ENCODE assay signal across 9 mouse cellular contexts in genomic region chr1:126656246-126656645, GRCm38 (mm10).
DNase-seq lines count a peak whose midpoint lies in the region; ATAC-seq and TF ChIP-seq lines count a peak whose summit lies in the region.
"Had no signal": no experiment of that assay in that cellular context is flagged by ENCODE, and none has a peak within 500 bp of the region (broad histone marks: within the 10 kb centered on the region; RNA-seq: fewer than 3 reads in every experiment).

No protein-coding gene starts in this region.

- ATAC-seq in midbrain, postnatal 0 days (ENCODE audit: low FRiP score): no peak
- no peak for ATAC-seq in midbrain, embryonic 13.5 days
- ATAC-seq in intestine, embryonic 15.5 days: no peak
- no peak for ATAC-seq in midbrain, embryonic 15.5 days (replicated peaks)
- ATAC-seq in megakaryocyte progenitor cell, adult 5-6 weeks (replicated peaks; ENCODE audit: poor library complexity): no peak

- no peak overlapping the region for H3K4me3 ChIP-seq in midbrain, postnatal 0 days (ENCODE audit: low read depth, low read length)
- no peak overlapping the region for H3K4me3 ChIP-seq in midbrain, embryonic 13.5 days (replicated peaks)
- no peak overlapping the region for H3K4me3 ChIP-seq in intestine, embryonic 15.5 days (replicated peaks)
- no peak overlapping the region for H3K4me3 ChIP-seq in midbrain, embryonic 15.5 days
- H3K4me3 ChIP-seq: megakaryocyte, embryonic 14.5 days had no signal

- WGBS in midbrain, postnatal 0 days: 53% methylated on average over 2 of the region's 2 CpGs
- WGBS in midbrain, embryonic 13.5 days: 62% methylated on average over 2 of the region's 2 CpGs
- 66% methylated on average over 2 of the region's 2 CpGs for WGBS in intestine, embryonic 15.5 days
- WGBS in midbrain, embryonic 15.5 days: 53% methylated on average over 2 of the region's 2 CpGs

- DNase-seq in midbrain, postnatal 0 days (ENCODE audit: low spot score): peak; percentile 15
- peak; percentile 6 to 20 for DNase-seq in frontal cortex, postnatal 25 days (ENCODE audit: low spot score in 2 of 2)
- peak; percentile 40 to 91 for DNase-seq in layer of hippocampus, postnatal 14 days (ENCODE audit: low spot score in 2 of 2)
- peak; percentile 71 for DNase-seq in skeletal muscle tissue, adult 2 months (ENCODE audit: low read depth, low spot score)

- no peak overlapping the region for H3K27ac ChIP-seq in midbrain, postnatal 0 days (ENCODE audit: low read depth, low read length)
- H3K27ac ChIP-seq in midbrain, embryonic 13.5 days: no peak overlapping the region
- no peak overlapping the region for H3K27ac ChIP-seq in intestine, embryonic 15.5 days
- no peak overlapping the region for H3K27ac ChIP-seq in midbrain, embryonic 15.5 days

- no peaks in the 10 kb centered on the region for H3K9me3 ChIP-seq in midbrain, postnatal 0 days (ENCODE audit: low read length)
- H3K9me3 ChIP-seq in midbrain, embryonic 13.5 days: no peaks in the 10 kb centered on the region
- H3K9me3 ChIP-seq in intestine, embryonic 15.5 days: no peaks in the 10 kb centered on the region
- H3K9me3 ChIP-seq in midbrain, embryonic 15.5 days: no peaks in the 10 kb centered on the region

- H3K4me2 ChIP-seq in midbrain, postnatal 0 days (ENCODE audit: low read depth, low read length, poor library complexity, severe bottlenecking): no peak overlapping the region
- no peak overlapping the region for H3K4me2 ChIP-seq in midbrain, embryonic 13.5 days (replicated peaks)
- H3K4me2 ChIP-seq in intestine, embryonic 15.5 days (replicated peaks): no peak overlapping the region
- H3K4me2 ChIP-seq in midbrain, embryonic 15.5 days: no peak overlapping the region

- H3K4me1 ChIP-seq in midbrain, postnatal 0 days (ENCODE audit: insufficient read depth, low read length): no peaks in the 10 kb centered on the region; the same call in 1 of the 2 replicates
- H3K4me1 ChIP-seq in midbrain, embryonic 13.5 days (replicated peaks): peaks cover 14% of the 10 kb centered on the region
- no peaks in the 10 kb centered on the region for H3K4me1 ChIP-seq in intestine, embryonic 15.5 days (replicated peaks)
- peaks cover 4% of the 10 kb centered on the region; the same call in 1 of the 2 replicates for H3K4me1 ChIP-seq in midbrain, embryonic 15.5 days
- H3K4me1 ChIP-seq: megakaryocyte, embryonic 14.5 days had no signal

- H3K9ac ChIP-seq in midbrain, postnatal 0 days (replicated peaks; ENCODE audit: low read length, poor library complexity, severe bottlenecking): no peak overlapping the region
- no peak overlapping the region for H3K9ac ChIP-seq in midbrain, embryonic 13.5 days (replicated peaks)
- no peak overlapping the region for H3K9ac ChIP-seq in intestine, embryonic 15.5 days
- no peak overlapping the region for H3K9ac ChIP-seq in midbrain, embryonic 15.5 days

- H3K36me3 ChIP-seq in midbrain, postnatal 0 days (ENCODE audit: insufficient read depth, low read length): no peaks in the 10 kb centered on the region
- no peaks in the 10 kb centered on the region for H3K36me3 ChIP-seq in midbrain, embryonic 13.5 days
- no peaks in the 10 kb centered on the region for H3K36me3 ChIP-seq in intestine, embryonic 15.5 days
- H3K36me3 ChIP-seq in midbrain, embryonic 15.5 days (replicated peaks): no peaks in the 10 kb centered on the region

- no peaks in the 10 kb centered on the region for H3K27me3 ChIP-seq in midbrain, postnatal 0 days (ENCODE audit: insufficient read depth, low read length)
- H3K27me3 ChIP-seq in midbrain, embryonic 13.5 days: no peaks in the 10 kb centered on the region
- no peaks in the 10 kb centered on the region for H3K27me3 ChIP-seq in intestine, embryonic 15.5 days (replicated peaks)
- H3K27me3 ChIP-seq in midbrain, embryonic 15.5 days (replicated peaks): no peaks in the 10 kb centered on the region
- H3K27me3 ChIP-seq: megakaryocyte, embryonic 14.5 days had no signal

- TF ChIP-seq CTCF in midbrain, postnatal 0 days (IDR thresholded peaks at IDR 0.05): no peak

Comparison
In these comparisons a context has a peak if more than half of its experiments do, and no peak if none do; other contexts are left out.
1. DNase-seq: peak in every context shown above with its lines; median percentile 71 in skeletal muscle tissue, adult 2 months; 66 in layer of hippocampus, postnatal 14 days; 15 in midbrain, postnatal 0 days; 13 in frontal cortex, postnatal 25 days.